Mouse (Mus musculus): ENCODE data around the gene Hist1h2af. TPM values are rescaled to one million over a fixed set of nuclear protein-coding genes. Genes with fewer than 3 reads are reported as not detected.
A peak's percentile ranks its signal among the peaks of the same experiment; 100 is the strongest.
"Not testable (repeated sequence)": the region's sequence is repeated elsewhere in the genome, so short reads cannot be mapped to it uniquely, and the experiment has no call there.

Hist1h2af gene
- polyA plus RNA-seq, 1 experiment from 2014 or later, result 7.8 TPM

DNA sequence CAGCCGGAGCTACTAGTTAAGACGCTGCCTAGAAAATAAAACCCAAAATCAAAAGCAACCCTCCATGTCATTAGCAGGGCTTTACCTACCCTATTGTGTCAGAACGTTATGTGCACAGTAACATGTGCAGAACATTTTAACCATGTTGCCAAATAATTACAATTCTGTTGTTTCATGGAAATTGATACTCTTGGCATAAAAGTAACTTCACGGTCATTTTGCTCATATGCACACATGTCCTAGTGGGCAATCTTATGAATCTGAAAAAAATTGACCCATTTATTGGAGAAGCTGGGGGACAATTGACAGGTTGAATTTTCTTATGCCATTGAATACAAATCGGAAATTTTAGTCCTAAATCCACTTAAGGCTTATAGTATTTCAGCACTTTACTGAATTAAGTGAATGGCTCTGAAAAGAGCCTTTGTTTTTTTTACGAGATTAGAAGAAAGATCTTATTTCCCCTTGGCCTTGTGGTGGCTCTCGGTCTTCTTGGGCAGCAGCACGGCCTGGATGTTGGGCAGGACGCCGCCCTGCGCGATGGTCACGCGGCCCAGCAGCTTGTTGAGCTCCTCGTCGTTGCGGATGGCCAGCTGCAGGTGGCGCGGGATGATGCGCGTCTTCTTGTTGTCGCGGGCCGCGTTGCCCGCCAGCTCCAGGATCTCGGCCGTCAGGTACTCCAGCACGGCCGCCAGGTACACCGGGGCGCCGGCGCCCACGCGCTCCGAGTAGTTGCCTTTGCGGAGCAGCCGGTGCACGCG, 36.7 kb downstream of the Hist1h2af start:
- WGBS, result 1% methylated on average over 19 of the region's 41 CpGs
- Histone ChIP-seq H3K4me2 (ENCODE audit: low read depth, low read length) (peak overlapping the region; percentile 39), H3K9ac (replicated peaks; ENCODE audit: low read length) (peak overlapping the region; percentile 51), H3K4me3 (ENCODE audit: low read depth, low read length) (peak overlapping the region; percentile 32), H3K27ac (replicated peaks; ENCODE audit: low read depth, low read length) (peak overlapping the region; percentile 93)
- not testable (repeated sequence) for H3K4me1 ChIP-seq (ENCODE audit: control insufficient read depth, insufficient read depth, low read length); ATAC-seq (replicated peaks; ENCODE audit: insufficient number of reproducible peaks, low FRiP score, low TSS enrichment, low read depth); H3K9me3 ChIP-seq (replicated peaks; ENCODE audit: control insufficient read depth, low read length); H3K27me3 ChIP-seq (ENCODE audit: control insufficient read depth, insufficient read depth, low read length); H3K36me3 ChIP-seq (replicated peaks; ENCODE audit: control insufficient read depth, insufficient read depth, low read depth, low read length)
- DNase-seq (ENCODE audit: low spot score), result peak; percentile 69

DNA sequence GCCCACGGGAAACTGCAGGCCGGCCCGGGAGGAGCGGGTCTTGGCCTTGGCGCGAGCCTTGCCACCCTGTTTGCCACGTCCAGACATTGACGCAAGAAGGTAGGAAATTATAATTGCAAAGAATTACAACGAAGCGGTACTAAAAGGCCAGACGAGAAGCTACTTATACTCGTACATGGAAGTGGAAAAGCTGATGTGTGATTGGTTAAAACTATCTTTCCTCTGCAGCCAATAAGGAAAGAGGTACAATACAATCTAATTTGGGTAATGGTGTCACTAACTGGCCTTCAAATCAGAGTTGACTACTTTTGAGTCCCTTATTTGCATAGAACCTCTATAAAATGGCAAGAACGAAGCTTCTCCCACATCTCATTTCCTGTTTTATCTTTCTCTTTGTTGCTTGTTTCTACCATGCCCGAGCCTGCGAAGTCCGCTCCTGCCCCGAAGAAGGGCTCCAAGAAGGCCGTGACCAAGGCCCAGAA, 37.4 kb downstream of the Hist1h2af start, which contains the start of the genes Hist1h2ae and Hist1h2bg:
Hist1h2ae (minus strand) TSS at position 199 of the 482 bp plus-strand sequence.
Hist1h2bg (plus strand) TSS at position 375 of the 482 bp plus-strand sequence.
- Histone ChIP-seq H3K4me3 (ENCODE audit: low read depth, low read length) (peak within 1 kb of the TSS; percentile 46), H3K36me3 (replicated peaks; ENCODE audit: control insufficient read depth, insufficient read depth, low read depth, low read length) (no peaks in the 10 kb centered on the region), H3K4me2 (ENCODE audit: low read depth, low read length) (peak within 1 kb of the TSS; percentile 71), H3K9me3 (replicated peaks; ENCODE audit: control insufficient read depth, low read length) (no peaks in the 10 kb centered on the region), H3K27me3 (ENCODE audit: control insufficient read depth, insufficient read depth, low read length) (no peaks in the 10 kb centered on the region), H3K27ac (replicated peaks; ENCODE audit: low read depth, low read length) (peak within 1 kb of the TSS; percentile 95), H3K4me1 (ENCODE audit: control insufficient read depth, insufficient read depth, low read length) (no peaks in the 10 kb centered on the region), H3K9ac (replicated peaks; ENCODE audit: low read length) (peak within 1 kb of the TSS; percentile 77)
- peak; percentile 92 for DNase-seq (ENCODE audit: low spot score)
- WGBS, result under 1% methylated on average over 18 of the region's 18 CpGs
- ATAC-seq (replicated peaks; ENCODE audit: insufficient number of reproducible peaks, low FRiP score, low TSS enrichment, low read depth), result peak; percentile 86

DNA sequence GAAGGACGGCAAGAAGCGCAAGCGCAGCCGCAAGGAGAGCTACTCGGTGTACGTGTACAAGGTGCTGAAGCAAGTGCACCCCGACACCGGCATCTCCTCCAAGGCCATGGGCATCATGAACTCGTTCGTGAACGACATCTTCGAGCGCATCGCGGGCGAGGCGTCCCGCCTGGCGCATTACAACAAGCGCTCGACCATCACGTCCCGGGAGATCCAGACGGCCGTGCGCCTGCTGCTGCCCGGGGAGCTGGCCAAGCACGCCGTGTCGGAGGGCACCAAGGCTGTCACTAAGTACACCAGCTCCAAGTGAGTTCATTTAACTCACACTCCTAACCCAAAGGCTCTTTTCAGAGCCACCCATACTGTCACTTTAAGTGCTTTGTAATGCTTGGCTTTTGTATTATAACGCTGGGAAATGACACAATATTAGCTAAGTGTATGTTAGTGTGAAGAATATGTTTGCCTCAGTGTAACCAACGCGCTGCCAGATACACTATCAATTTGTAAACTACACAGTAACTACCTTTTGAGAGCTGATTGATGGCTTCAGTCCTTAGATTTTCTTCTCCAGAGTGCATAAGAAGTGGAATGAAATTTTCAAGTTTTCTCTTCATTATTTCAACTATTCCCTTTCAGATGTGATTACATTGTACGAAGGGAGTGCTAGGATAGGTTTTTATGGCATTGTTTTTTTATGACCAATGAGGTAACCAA, 38.0 kb downstream of the Hist1h2af start:
- H3K4me3 ChIP-seq (ENCODE audit: low read depth, low read length), result peak overlapping the region; percentile 46
- H3K9ac ChIP-seq (replicated peaks; ENCODE audit: low read length), result peak overlapping the region; percentile 77
- 1% methylated on average over 11 of the region's 34 CpGs for WGBS
- peak; percentile 63 for DNase-seq (ENCODE audit: low spot score)
- not testable (repeated sequence) for H3K4me1 ChIP-seq (ENCODE audit: control insufficient read depth, insufficient read depth, low read length); H3K9me3 ChIP-seq (replicated peaks; ENCODE audit: control insufficient read depth, low read length); H3K36me3 ChIP-seq (replicated peaks; ENCODE audit: control insufficient read depth, insufficient read depth, low read depth, low read length); ATAC-seq (replicated peaks; ENCODE audit: insufficient number of reproducible peaks, low FRiP score, low TSS enrichment, low read depth); H3K27me3 ChIP-seq (ENCODE audit: control insufficient read depth, insufficient read depth, low read length)
- peak overlapping the region; percentile 95 for H3K27ac ChIP-seq (replicated peaks; ENCODE audit: low read depth, low read length)
- H3K4me2 ChIP-seq (ENCODE audit: low read depth, low read length), result peak overlapping the region; percentile 71

DNA sequence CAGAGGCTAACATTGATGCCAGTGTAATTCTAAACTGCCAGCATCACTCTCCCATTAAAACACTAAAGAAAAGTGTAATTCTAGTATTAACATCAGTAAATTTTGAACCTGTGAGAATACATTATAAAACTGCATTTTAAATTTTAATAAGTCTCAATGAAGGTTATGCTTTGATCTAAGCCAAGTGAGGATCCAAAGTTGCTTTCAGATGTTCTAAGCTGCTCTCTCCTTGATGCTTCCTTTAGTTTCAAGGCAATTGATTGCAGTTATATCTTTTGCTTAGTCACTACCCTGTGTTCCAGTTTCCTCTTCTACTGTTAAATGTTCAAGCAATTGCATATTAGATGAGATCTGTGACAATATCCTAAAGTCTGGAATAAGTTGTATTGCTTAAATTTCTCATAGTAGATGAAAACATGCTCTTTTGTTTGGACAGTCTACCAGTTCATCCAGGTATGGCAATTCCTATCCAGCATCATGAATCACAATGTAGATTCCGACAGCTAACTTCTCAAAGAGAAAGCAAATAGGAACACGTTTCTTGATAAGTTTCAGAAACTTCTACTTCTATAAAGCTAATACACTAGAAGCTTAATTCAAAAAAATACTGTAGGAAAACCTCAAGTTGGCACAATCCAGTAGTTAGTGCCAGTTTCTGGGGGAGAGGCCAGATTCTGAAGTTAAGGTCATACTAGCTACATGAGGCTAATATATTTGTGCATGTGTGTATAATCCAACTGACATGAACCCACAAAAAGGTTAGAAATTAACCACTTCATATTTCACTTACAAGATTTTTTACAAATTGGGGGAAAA, 38.7 kb downstream of the Hist1h2af start:
- Histone ChIP-seq H3K4me1 (ENCODE audit: control insufficient read depth, insufficient read depth, low read length) (no peaks in the 10 kb centered on the region), H3K27ac (replicated peaks; ENCODE audit: low read depth, low read length) (peak overlapping the region; percentile 95), H3K27me3 (ENCODE audit: control insufficient read depth, insufficient read depth, low read length) (no peaks in the 10 kb centered on the region), H3K9ac (replicated peaks; ENCODE audit: low read length) (peak overlapping the region; percentile 77), H3K4me3 (ENCODE audit: low read depth, low read length) (peak overlapping the region; percentile 46), H3K9me3 (replicated peaks; ENCODE audit: control insufficient read depth, low read length) (no peaks in the 10 kb centered on the region), H3K4me2 (ENCODE audit: low read depth, low read length) (peak overlapping the region; percentile 71), H3K36me3 (replicated peaks; ENCODE audit: control insufficient read depth, insufficient read depth, low read depth, low read length) (no peaks in the 10 kb centered on the region)
- 41% methylated on average over 2 of the region's 2 CpGs for WGBS
- DNase-seq (ENCODE audit: low spot score) (peak; percentile 68), ATAC-seq (replicated peaks; ENCODE audit: insufficient number of reproducible peaks, low FRiP score, low TSS enrichment, low read depth) (no peak)

DNA sequence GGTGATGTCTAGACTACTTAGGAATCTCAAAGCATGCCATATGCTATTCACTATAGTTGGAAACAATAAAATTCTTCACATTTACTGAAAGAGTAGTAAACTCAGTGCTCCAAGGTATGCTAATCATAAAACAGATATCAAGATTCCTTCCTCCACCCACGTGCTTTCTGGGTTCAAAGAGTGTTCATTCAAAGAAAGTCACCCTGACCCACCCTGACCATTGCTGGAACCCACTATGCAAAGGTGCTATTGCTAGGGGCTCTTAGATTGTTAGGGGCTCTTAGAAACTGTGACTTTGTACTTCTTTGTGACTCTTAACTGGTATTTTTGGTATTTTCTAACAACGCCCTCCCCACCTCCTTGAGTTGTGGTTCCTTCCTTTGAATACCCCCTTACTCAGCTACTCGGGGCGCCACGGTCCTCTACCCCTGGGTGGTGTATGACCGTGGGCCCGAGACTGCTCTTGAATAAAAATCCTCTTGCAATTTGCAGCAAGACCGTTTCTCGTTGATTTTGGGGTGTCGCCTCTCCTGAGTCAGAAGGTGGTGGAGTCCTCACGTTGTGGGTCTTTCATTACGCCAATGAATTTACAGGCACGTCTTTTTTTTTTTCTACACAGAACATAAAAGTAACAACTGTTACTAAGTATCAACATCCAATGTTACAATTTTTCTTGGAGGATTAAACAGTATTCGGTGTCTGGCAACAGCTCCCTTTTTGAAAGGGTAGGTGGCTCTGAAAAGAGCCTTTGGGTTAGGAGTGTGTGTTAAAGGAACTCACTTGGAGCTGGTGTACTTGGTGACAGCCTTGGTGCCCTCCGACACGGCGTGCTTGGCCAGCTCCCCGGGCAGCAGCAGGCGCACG, 39.6 kb downstream of the Hist1h2af start:
- not testable (repeated sequence) for H3K27me3 ChIP-seq (ENCODE audit: control insufficient read depth, insufficient read depth, low read length); H3K4me1 ChIP-seq (ENCODE audit: control insufficient read depth, insufficient read depth, low read length); H3K36me3 ChIP-seq (replicated peaks; ENCODE audit: control insufficient read depth, insufficient read depth, low read depth, low read length); ATAC-seq (replicated peaks; ENCODE audit: insufficient number of reproducible peaks, low FRiP score, low TSS enrichment, low read depth); H3K9me3 ChIP-seq (replicated peaks; ENCODE audit: control insufficient read depth, low read length); DNase-seq (ENCODE audit: low spot score)
- Histone ChIP-seq H3K27ac (replicated peaks; ENCODE audit: low read depth, low read length) (peak overlapping the region; percentile 95), H3K9ac (replicated peaks; ENCODE audit: low read length) (peak overlapping the region; percentile 68), H3K4me2 (ENCODE audit: low read depth, low read length) (peak overlapping the region; percentile 71), H3K4me3 (ENCODE audit: low read depth, low read length) (peak overlapping the region; percentile 46)
- 11% methylated on average over 17 of the region's 20 CpGs for WGBS

DNA sequence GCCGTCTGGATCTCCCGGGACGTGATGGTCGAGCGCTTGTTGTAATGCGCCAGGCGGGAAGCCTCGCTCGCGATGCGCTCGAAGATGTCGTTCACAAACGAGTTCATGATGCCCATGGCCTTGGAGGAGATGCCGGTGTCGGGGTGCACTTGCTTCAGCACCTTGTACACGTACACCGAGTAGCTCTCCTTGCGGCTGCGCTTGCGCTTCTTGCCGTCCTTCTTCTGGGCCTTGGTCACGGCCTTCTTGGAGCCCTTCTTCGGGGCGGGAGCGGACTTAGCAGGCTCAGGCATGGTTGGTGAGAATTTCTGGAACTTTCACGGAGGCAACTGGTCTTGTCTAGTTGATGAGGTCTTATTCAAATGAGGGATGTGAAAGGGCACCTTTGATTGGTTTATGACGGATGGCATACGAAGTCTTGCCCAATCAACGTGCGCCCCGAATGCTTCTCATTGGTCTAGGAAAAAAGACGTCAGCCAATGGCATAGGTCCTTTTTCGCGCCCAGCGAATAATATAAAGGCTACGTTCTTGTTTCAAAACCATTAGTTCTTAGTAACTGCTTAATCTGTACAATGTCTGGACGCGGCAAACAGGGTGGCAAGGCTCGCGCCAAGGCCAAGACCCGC, 40.3 kb downstream of the Hist1h2af start, which contains the start of the genes Hist1h2bf and Hist1h2ad:
Hist1h2bf (minus strand) TSS at position 299 of the 627 bp plus-strand sequence.
Hist1h2ad (plus strand) TSS at position 484 of the 627 bp plus-strand sequence.
- Histone ChIP-seq H3K9ac (replicated peaks; ENCODE audit: low read length) (peak within 1 kb of the TSS; percentile 68), H3K27ac (replicated peaks; ENCODE audit: low read depth, low read length) (peak within 1 kb of the TSS; percentile 95), H3K4me3 (ENCODE audit: low read depth, low read length) (peak within 1 kb of the TSS; percentile 46), H3K4me2 (ENCODE audit: low read depth, low read length) (peak within 1 kb of the TSS; percentile 71)
- not testable (repeated sequence) for H3K27me3 ChIP-seq (ENCODE audit: control insufficient read depth, insufficient read depth, low read length); H3K36me3 ChIP-seq (replicated peaks; ENCODE audit: control insufficient read depth, insufficient read depth, low read depth, low read length); H3K9me3 ChIP-seq (replicated peaks; ENCODE audit: control insufficient read depth, low read length); H3K4me1 ChIP-seq (ENCODE audit: control insufficient read depth, insufficient read depth, low read length)
- DNase-seq (ENCODE audit: low spot score), result peak; percentile 98
- 0% methylated on average over 19 of the region's 42 CpGs for WGBS
- peak; percentile 92 for ATAC-seq (replicated peaks; ENCODE audit: insufficient number of reproducible peaks, low FRiP score, low TSS enrichment, low read depth)

Measured in embryonic facial prominence, embryonic 11.5 days (tissue).